Mouse (Mus musculus) adrenal gland, postnatal 14 days (tissue): ENCODE measurements around the gene Tbc1d10c. TPM values are rescaled to one million over a fixed set of nuclear protein-coding genes. Genes with fewer than 3 reads are reported as not detected.

Experiments used
- DNase-seq: peaks from one replicate; pipeline ENCODE4 v3.0.0; 2021; ENCODE audit warnings: mixed read lengths
- total RNA-seq: library from RNA; stranded (reverse); gene quantifications from 2 replicates; pipeline ENCODE4 v1.2.3, GENCODE M21; 2021

Gene Tbc1d10c
- total RNA-seq, 1 experiment from 2014 or later = 1.9 TPM

- no peak for DNase-seq
Observed at GRCm38 (mm10) chr19:4192251-4192985, 1.3 kb upstream of the Tbc1d10c start.

- peak; percentile 99 for DNase-seq
Observed at GRCm38 (mm10) chr19:4191528-4192250, 605 bp upstream of the Tbc1d10c start, which contains the start of gene Ppp1ca. TSS of gene Ppp1ca (plus strand) at chr19:4192065.

DNA sequence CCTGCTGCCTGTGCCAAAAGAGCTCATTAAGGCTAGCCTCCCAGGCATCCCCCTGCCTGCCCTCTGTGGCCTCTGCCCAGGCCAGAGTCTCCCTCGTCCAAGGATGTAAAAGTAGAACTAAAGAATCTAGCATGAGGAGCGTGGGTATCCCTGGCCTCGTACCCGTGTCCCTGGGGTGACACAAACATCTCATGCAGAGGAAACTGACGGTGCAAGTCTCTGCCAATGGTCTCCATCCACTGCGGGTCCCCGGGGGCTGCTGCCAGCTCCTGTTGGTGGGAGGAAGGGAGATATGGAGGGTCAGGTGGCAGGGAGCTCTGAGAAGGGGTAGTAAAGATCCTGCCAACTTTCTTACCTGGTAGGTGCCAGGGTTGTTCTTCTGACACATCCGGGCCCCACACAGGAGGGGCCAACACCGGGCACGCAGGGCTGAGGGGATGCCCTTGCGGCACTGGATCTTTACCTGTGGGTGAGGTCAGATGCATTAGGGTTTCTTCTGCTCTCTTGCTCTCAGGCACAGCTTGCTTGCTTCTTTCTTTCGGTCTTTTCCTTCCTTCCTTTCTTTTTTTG, 1.9 kb downstream of the Tbc1d10c start:
- no peak for DNase-seq

DNA sequence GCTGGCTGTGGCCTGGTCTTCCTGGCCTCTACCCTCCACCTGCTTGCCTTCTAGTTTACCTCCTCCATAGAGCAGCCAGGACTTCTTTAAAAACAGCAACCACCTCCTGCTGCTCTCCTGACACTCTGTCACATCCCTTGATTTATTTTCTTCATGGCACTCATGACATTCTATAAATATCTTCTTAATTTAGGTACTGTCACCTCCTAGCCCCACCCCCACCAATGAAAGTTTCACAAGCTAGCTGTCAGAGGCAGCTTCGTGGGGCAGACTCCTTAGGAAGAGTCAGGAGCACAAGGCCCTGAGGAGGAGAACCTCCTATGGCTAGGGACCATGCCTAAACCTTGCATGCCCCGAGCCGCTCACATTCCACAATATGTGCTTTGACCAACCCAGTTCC, 3.8 kb downstream of the Tbc1d10c start:
- no peak for DNase-seq

- DNase-seq = peak; percentile 60
Observed at GRCm38 (mm10) chr19:4184976-4185975, 5.8 kb downstream of the Tbc1d10c start.

GRCm38 (mm10) chr19:4183689-4184088, 7.4 kb downstream of the Tbc1d10c start:
- no peak for DNase-seq

DNA sequence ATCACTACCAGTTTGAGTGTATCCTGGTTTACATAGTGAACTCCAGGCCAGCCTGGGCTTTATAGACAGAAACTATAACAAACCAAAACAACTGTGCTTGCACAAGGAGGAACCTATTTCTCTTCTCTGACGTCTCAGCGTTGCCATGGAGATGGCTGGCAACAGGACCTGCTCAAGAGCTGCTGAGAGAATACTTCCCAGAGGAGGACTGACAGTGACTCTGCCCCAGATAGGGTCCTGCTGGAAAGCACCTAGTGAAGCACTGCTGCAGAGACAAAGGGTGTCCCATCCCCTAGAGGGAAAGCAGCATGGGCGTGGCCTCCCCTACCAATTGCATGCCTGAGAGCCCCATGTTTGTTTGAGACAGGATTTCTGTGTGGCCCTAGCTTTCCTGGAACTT, 9.2 kb downstream of the Tbc1d10c start:
- DNase-seq = peak; percentile 89

DNA sequence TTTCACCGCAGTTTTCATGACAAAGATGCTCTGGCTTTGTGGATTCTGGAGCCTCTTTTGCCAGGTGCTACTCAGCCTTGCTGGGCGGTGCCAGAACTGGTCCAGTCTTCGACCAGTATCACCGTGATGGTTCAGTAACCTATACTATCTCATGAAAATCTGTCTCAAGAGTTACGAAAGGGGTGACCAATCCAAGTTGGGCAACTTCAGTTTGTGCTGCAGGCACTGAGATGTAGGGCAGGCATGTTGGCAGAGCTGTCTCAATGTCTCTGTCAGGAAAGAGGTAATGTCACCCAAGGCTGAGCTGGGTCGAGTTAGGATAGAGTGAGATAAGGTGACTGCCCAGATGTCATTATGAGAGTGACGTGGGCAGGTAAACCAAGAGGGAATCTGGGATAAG, 10.7 kb downstream of the Tbc1d10c start:
- no peak for DNase-seq

GRCm38 (mm10) chr19:4175368-4175947, 15.6 kb downstream of the Tbc1d10c start, which contains the start of gene Carns1:
TSS of gene Carns1 (minus strand) at chr19:4175479.
- DNase-seq = no peak

DNA sequence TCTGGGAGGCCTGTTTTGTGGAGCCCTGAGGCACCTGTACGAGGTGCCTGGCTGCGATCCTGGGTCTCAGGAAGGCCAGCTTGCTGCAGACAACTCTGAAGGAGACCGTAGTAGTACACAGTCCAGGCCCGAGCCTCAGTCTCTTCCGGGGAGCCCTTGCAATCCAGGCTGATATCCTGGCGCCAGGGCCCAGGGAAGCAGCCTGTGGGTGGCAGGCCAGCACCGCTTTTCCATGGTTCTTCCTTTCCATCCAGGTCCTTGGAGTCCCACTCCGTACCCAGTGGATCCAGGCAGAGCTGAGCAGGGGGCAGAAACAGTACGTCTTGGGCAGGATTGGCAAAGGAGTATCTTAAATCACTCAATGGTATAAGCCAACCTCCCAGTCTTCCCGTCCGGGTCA, 18.2 kb downstream of the Tbc1d10c start:
- no peak for DNase-seq

GRCm38 (mm10) chr19:4171393-4172290, 19.4 kb downstream of the Tbc1d10c start:
- no peak for DNase-seq

DNA sequence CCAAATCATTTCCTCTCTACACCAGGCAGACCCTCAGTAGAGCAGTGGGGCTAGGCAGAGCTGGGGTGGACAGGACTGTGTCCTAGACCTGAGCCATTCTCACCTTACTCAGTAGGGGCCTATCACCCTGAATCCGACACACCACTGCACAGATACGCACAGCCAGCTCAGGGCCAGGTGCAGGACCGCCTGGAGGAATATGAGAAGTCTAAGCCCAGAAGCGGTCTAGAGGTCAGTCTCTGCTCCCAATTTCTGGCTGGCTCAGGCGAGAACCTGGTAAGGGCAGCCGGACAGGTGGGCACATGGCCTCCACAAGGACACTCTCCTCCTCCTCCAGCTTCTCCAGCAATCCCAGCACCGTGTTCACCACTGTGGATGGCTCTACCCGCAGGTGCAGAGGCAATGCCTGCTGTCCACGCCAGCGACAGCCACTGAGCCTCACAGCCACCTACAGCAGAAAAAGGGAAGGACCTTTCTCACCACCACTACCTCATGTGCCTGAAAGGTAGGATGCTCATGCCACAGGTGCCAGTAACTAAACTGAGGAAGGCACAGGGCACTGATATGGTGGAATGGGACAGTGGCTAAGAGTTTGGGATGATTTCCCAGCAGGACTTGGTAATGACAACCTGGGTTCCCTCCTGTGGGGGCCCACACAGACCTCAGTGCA, 20.2 kb downstream of the Tbc1d10c start:
- DNase-seq = no peak

GRCm38 (mm10) chr19:4169810-4170209, 21.3 kb downstream of the Tbc1d10c start:
- DNase-seq = no peak

GRCm38 (mm10) chr19:4169378-4169784, 21.7 kb downstream of the Tbc1d10c start:
- DNase-seq = peak; percentile 99

- DNase-seq = no peak
Observed at GRCm38 (mm10) chr19:4166678-4167476, 24.2 kb downstream of the Tbc1d10c start.

DNA sequence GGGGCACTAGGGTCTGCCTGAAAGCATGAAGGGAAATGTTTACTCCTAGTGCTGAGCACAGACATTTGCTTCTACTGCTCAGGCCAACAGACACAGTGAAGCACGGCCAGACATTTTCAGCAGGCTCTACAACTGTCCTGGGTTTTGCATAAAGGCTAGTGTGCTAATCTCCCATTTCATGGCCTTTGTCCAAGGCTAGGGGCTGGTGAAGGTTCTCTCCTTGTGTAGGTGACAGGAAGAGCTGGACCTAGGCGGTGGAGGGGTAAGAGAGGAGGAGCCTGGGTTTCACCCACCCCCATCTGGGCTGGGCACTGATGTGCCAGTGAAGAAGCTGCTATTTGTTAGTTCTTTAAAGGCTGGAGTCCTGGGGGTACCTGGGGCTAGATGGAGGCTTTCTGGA, 26.4 kb downstream of the Tbc1d10c start:
- peak; percentile 78 for DNase-seq

DNA sequence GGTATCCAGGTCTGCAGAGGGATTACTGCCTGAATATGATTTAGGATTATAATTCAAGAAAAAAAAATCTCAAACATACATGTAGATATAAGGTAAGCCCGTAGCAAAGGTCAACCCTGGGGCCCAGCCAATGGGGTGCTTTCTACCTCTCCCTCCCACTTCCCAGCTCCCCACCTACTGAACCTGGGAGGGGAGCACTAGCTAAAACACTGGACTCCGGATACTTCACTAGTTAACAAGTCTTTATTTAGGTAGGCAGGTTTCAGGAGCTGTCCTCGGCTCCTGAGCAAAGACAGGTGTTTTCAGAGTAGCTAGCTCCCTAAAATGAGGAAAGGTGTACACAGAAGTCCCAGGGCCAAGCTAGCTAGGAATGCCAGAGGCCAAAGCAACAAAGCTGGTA, 27.0 kb downstream of the Tbc1d10c start:
- no peak for DNase-seq

DNA sequence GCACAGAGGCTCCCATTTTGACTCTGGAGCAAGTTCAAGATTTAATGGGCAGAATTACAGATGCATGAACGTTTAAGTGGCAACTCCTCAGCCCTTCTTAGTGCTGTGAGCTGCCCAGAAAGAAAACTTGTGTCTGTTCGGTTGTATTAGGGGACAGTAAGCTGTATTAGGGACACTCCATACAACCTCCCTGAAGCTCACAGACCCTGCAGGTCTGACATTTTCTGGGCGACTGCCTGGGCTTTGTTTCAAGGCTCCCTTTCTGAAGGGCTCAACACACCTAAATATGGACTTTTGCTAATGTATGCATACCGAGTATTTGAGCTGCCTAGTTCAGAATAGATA, 27.6 kb downstream of the Tbc1d10c start:
- DNase-seq = no peak
